Mouse (Mus musculus) CH12F3 (cell line): ENCODE measurements around the gene Slc44a5.

Experiments
- in situ Hi-C: fragments of 300-500 bp; cut with MboI; formaldehyde crosslinking; loops from 2 replicates; pipeline ENCODE4 v1.14.3; 2020; ENCODE audit warnings: low sequenced_read_pairs

The Slc44a5 gene

DNA sequence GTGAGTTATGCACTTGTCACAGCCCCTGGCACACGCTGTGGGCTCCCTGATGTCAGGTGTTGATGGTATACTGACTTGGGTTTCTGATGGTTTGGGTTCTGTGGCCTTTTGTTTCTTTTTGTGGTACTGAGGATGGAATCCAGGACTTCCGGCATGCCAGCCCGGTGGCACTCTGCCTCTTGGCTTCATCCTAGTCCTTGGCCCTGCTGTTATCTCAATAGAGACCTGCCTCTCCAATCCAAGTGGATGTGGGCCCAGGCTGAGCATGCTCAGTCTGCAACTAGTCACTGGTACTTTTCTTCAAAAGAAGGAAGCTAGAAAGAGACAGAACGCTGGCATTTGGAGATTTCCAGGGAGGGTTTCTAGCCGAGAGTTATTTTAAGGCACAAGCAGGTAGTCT lies 318.9 kb downstream of the Slc44a5 start:
- in situ Hi-C loops: no loop called here

DNA sequence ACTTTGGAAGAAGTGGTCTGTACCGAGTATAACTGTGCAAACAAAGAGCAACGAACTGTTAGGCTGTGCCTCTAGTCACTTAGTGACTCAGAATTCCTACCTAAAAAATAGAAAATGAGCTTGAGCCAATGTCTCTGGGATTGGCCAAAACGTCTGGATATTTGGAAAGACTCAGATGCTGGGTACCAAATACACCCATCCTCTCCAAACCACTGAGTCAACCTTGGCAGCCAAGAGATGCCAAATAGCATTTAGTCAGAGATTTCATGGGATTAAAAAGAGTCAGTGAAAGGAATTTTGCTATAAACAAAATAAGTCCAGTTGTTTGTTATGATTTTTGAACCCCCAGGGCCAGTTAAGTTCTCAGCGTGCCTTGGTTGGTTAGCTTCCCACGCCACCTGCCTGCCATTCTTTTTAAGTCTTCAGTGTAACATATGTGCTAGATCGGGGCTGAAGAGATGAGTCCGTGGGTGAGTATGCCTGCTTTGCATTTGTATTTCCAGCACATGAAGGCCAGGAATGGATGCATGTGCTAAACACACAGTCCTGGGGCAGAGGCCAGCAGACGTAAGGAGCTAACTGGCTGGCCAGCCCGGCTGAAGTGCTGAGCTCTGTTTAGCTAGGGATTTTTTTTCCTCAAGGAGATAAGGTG lies 320.7 kb downstream of the Slc44a5 start:
- in situ Hi-C loops: no loop called here

DNA sequence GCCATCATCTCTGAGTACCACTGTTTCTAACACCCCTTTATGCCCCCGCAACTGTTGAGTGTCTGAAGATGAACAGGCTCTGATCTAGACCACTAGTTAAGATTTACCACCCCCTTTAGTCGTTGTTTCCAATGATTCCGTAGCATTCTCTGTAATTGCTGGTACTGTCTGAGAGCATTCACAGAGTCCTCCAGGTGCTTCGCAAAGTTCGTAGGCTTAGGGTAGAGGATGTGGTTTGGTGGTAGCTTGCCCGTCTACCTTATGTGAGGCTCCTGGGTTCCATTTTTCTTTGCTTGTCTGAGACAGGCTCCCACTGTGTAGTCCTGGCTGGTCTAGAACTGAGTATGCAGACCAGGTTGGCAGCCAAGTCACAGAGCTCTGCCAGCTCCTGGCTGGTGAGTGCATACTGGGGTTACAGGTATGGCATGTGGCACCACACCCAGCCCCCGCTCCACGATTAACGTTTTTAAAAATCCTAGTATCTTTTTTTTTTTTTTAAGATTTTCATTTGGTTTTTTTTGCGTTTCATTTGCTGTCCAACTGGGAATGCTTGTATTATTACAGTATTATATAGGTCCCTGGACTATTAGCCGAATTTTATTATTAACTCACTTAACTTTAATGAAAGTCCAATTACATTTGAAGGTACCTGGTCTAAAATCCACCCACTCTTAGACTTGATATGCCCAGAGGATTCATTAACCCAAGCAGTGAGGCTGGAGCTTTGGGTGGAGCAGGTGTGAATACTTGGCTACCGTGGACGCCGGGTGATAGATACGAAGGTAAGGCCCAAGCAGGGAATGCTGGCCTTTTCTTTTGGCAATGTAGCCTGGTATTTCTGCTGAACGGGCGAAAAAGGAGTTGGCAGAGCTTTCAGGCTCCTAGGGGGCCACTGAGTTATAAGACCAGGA lies 321.9 kb downstream of the Slc44a5 start:
- in situ Hi-C loops: no loop called here

DNA sequence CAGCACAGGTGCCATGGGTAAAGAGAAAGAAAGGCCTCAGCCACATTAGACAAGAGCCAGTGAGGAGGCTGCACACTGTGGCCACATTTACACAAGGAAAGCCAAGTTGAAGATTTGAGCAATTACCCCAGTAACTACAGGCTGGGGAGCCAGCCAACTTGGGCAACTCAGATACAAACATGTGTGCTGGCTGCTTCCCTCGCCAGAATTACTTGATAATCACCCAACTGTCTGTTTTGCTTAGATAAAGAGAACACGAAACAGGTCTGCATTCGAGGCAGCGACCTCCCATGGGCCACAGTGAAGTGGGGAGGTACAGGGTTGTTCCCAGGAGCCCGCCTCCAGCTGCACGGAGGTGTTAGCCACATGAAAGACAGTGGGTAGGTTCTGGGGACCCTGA lies 324.3 kb downstream of the Slc44a5 start:
- in situ Hi-C loops: no loop called here

DNA sequence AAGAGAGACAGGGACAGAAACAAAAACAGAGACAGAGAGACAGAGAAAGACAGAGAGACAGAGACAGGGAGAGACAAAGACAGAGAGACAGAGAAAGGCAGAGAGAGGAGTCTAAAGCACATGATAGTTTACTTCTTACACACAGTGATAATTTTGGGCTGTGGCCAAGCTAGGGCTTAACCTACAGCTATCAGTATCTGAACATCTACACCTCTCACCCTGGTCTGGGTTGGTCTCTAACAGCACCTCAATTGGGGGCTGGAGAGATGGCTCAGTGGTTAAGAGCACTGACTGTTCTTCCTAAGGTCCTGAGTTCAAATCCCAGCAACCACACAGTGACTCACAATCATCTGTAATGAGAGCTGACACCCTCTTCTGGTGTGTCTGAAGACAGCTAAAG lies 325.3 kb downstream of the Slc44a5 start:
- in situ Hi-C loops: no loop called here

DNA sequence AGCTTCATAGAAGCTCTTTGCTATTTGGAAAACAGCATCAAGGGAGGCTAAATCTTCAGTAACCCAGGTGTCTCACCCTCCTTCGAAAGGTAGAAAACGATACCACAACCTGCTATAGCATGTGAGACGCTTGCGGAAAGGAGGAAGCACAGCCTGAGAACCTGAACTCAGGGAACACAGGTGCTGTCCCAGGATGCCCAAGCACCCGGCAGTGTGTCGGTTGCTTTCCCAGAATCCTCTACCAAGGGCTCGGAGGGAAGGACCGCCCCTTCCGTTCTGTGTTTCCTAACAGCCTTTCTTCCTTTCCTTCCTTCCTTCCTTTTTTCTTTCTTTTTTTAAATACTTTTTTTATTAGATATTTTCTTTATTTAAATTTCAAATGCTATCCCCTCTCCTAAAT lies 326.8 kb downstream of the Slc44a5 start:
- in situ Hi-C loops: no loop called here

DNA sequence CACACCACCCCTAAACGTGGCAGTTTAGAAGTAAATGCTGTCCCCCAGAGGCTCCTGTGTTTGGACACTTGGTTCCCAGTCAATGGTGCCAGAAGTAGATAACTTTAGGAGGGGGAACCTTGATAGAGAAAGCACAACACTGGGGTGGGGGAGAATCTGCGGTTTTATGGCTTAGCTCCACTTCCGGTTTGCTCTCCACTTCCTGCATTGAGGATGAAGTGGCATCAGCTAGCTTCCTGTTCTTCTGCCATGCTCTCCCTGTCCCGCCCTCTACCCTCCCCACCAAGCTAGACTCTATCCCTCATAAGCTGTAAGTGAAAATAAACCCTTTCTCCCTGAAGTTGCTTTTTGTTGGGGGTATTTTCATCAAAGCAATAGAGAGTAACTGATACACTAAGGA lies 327.9 kb downstream of the Slc44a5 start:
- in situ Hi-C loops: no loop called here

DNA sequence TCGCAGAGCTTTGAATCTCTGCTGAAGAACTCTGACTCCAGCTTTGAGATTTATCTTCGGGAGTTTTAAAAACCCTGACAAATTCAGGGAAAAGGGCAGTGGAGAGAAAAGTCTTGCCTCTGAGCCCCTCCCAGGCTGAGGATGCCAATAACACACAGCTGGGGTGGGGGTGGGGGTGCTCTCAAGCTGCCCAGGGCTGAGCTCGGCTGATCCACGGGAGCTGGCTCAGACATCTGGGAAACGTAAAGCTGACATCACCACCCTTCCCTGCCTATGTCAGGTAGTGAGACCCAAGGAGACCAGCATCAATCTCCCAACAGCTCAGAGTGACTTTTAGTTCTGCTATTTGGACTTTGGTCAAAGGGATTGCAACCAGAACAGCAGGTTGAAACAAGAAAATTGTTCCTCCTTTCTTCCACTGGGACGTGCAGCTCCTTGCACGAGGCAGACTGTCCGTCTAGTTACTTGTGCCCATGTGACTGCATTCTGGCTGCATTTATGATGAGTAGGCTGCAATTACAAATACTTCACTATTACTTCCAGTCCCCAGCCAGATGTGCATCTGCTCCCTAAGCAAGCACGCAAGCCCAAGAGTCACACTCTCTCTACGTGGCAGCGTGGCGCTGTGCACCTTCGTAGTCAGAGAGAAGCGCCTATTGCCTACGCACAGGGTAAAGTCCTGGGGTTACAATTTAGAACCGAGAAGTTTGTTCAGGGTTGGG lies 332.1 kb downstream of the Slc44a5 start:
- in situ Hi-C loops: no loop called here

DNA sequence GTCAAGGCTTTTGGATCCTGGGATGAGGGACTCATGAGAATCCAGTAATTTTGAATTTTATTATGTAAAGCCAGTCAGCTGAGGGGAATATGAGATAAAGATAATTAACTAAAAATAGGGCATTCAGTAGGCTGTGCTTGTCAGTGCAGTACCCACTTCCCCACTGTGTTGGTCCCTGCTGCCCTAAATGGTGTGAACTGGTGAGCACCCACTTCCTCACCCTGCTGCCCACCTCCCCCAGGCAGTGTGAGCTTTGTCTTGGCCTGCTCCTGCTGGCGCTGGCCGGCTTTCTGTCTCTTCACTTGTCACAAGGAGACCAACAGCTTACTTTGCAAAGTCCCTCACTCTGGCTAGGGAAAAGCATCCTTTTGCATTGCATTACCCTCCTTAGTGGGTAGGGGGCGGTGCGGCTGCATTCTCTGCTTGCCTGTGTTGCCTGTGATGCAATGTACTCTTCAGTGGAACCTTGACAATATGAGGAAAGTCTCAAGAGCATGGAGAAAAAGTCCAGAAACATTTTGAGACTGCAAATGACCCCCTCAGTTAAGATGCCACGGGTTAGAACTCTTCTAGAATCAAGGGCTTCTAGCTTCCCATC lies 344.5 kb downstream of the Slc44a5 start:
- in situ Hi-C loops: no loop called here
